Mouse (Mus musculus) right cerebral cortex, adult 18-20 months (tissue): ENCODE results near the gene Spats2l.
A peak's percentile ranks its signal among the peaks of the same experiment; 100 is the strongest.

Experiments
- DNase-seq: peaks from one replicate; pipeline ENCODE4 v3.0.0; 2022; ENCODE audit warnings: mixed read lengths

The Spats2l gene

GRCm38 (mm10) chr1:57991277-57991676 is 217.3 kb downstream of the Spats2l start:
- no peak for DNase-seq

GRCm38 (mm10) chr1:57995432-57996132 is 221.6 kb downstream of the Spats2l start, which contains the start of gene Sgo2a:
Gene Sgo2a, plus strand, starts transcription at chr1:57995971.
- DNase-seq, result peak; percentile 92

GRCm38 (mm10) chr1:57996133-57996615 is 222.2 kb downstream of the Spats2l start:
- DNase-seq, result no peak
